Comparison of ENCODE assay signal across 20 mouse cellular contexts in the genomic region with DNA sequence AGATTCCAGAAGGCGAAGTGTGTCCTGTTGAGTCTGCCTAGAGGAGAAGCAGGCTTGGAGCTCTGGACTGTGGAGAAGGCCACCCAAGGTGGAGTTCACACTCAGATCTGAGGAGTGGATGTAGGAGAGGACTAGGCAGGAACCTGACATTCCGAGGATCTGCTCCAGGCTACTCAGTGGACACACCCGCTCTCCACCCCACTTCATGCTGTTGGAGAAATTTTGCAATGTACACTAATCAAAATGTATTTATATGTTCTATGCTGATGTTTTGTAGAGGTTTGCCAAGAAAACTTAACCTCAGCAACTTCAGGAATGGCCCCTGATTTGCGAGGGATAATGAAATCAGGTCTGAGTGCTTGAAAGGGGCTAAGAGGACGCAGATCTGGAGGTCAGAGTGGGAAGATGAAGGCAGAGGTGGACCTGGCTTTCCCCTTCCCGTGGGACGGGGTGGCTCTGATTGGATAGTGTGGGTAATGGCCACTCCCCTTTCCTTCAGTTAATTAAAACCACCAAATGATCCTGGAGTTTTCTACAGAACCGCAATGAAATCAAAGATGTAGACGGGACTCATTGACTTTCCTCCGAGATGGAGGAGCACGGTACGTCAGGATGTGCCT.
"Had no signal": no experiment of that assay in that cellular context is flagged by ENCODE, and none has a peak within 500 bp of the region (broad histone marks: within the 10 kb centered on the region; RNA-seq: fewer than 3 reads in every experiment).

No protein-coding gene starts in this region.

- H3K4me3 ChIP-seq: limb, embryonic 12.5 days; limb, embryonic 15.5 days; midbrain, embryonic 12.5 days; midbrain, embryonic 15.5 days; myocyte; neural tube, embryonic 13.5 days; stomach, embryonic 15.5 days had no signal

- H3K27ac ChIP-seq: limb, embryonic 12.5 days; limb, embryonic 15.5 days; liver, embryonic 14.5 days; macrophage; midbrain, embryonic 12.5 days; midbrain, embryonic 15.5 days; neural tube, embryonic 13.5 days; stomach, embryonic 15.5 days had no signal

- ATAC-seq: liver, postnatal 0 days; midbrain, embryonic 15.5 days had no signal

- H3K4me1 ChIP-seq: limb, embryonic 12.5 days; midbrain, embryonic 12.5 days; midbrain, embryonic 15.5 days; neural tube, embryonic 13.5 days; stomach, embryonic 15.5 days had no signal

- H3K27me3 ChIP-seq: limb, embryonic 12.5 days; limb, embryonic 15.5 days; midbrain, embryonic 12.5 days; midbrain, embryonic 15.5 days; neural tube, embryonic 13.5 days; stomach, embryonic 15.5 days had no signal

- H3K9me3 ChIP-seq: limb, embryonic 15.5 days; midbrain, embryonic 15.5 days; neural tube, embryonic 13.5 days; stomach, embryonic 15.5 days had no signal

- H3K9ac ChIP-seq: limb, embryonic 12.5 days; limb, embryonic 15.5 days; liver, embryonic 14.5 days; liver, postnatal 0 days; midbrain, embryonic 12.5 days; midbrain, embryonic 15.5 days; neural tube, embryonic 13.5 days; stomach, embryonic 15.5 days had no signal

- H3K4me2 ChIP-seq: limb, embryonic 12.5 days; limb, embryonic 15.5 days; liver, embryonic 11.5 days; midbrain, embryonic 12.5 days; midbrain, embryonic 15.5 days; neural tube, embryonic 13.5 days; stomach, embryonic 15.5 days had no signal

- DNase-seq: kidney, adult 18-20 months; kidney, adult 9 months; kidney, postnatal 14 days; kidney, postnatal 4 days; left cerebral cortex, postnatal 4 days; liver, postnatal 0 days; retina, postnatal 1 day; right cerebral cortex, postnatal 25 days; spleen, adult 18-20 months; thymus, postnatal 25 days had no signal
